Mouse (Mus musculus): ENCODE measurements around the gene Olfr812.
"Not testable (repeated sequence)": the region's sequence is repeated elsewhere in the genome, so short reads cannot be mapped to it uniquely, and the experiment has no call there.

The Olfr812 gene

GRCm38 (mm10) chr10:129845994-129846393 lies at the start of gene Olfr812:
Gene Olfr812 (minus strand): TSS chr10:129846094.
- no peak for DNase-seq (ENCODE audit: low spot score)

GRCm38 (mm10) chr10:129885934-129886333 lies 40.0 kb upstream of the Olfr812 start:
- DNase-seq (ENCODE audit: low spot score): no peak

GRCm38 (mm10) chr10:129885496-129885895 lies 39.6 kb upstream of the Olfr812 start:
- DNase-seq (ENCODE audit: low spot score): not testable (repeated sequence)

GRCm38 (mm10) chr10:129879751-129880150 lies 33.9 kb upstream of the Olfr812 start, which contains the start of gene Olfr814:
Gene Olfr814 (minus strand): TSS chr10:129879851.
- DNase-seq (ENCODE audit: low spot score): not testable (repeated sequence)

GRCm38 (mm10) chr10:129855067-129855466 lies 9.2 kb upstream of the Olfr812 start, which contains the start of gene Olfr813:
Gene Olfr813 (plus strand): TSS chr10:129855367.
- no peak for DNase-seq (ENCODE audit: low spot score)

GRCm38 (mm10) chr10:129847343-129847742 lies 1.4 kb upstream of the Olfr812 start:
- DNase-seq (ENCODE audit: low spot score): no peak

GRCm38 (mm10) chr10:129804296-129804695 lies 41.6 kb downstream of the Olfr812 start, which contains the start of gene Olfr811:
Gene Olfr811 (minus strand): TSS chr10:129804396.
- DNase-seq (ENCODE audit: low spot score): no peak

- no peak for DNase-seq (ENCODE audit: low spot score)
These were observed 51.1 kb downstream of the Olfr812 start, which contains the start of gene Olfr810 for GRCm38 (mm10) chr10:129794817-129795216. Gene Olfr810 (minus strand): TSS chr10:129794917.

Data from layer of hippocampus, adult 11-12 months (tissue).